11 mouse cellular contexts compared by ENCODE assay signal in genomic region chr11:54802621-54803020, GRCm38 (mm10).
"Had no signal": no experiment of that assay in that cellular context is flagged by ENCODE, and none has a peak within 500 bp of the region (broad histone marks: within the 10 kb centered on the region; RNA-seq: fewer than 3 reads in every experiment).

No protein-coding gene starts in this region.

- H3K36me3 ChIP-seq: kidney, embryonic 15.5 days; limb, embryonic 10.5 days; lung, embryonic 15.5 days; midbrain, embryonic 12.5 days had no signal

- H3K4me1 ChIP-seq: limb, embryonic 10.5 days; lung, embryonic 15.5 days; midbrain, embryonic 12.5 days had no signal

- H3K27me3 ChIP-seq: kidney, embryonic 15.5 days; lung, embryonic 15.5 days; midbrain, embryonic 12.5 days had no signal

- H3K27ac ChIP-seq: kidney, embryonic 15.5 days; limb, embryonic 10.5 days; lung, embryonic 15.5 days; midbrain, embryonic 12.5 days; stomach, postnatal 0 days had no signal

- H3K9me3 ChIP-seq: kidney, embryonic 15.5 days; lung, embryonic 15.5 days; midbrain, embryonic 12.5 days had no signal

- H3K4me2 ChIP-seq: kidney, embryonic 15.5 days; liver, embryonic 11.5 days; lung, embryonic 15.5 days; midbrain, embryonic 12.5 days had no signal

- H3K4me3 ChIP-seq: kidney, embryonic 15.5 days; limb, embryonic 10.5 days; lung, embryonic 15.5 days; midbrain, embryonic 12.5 days had no signal

- DNase-seq: kidney, postnatal 14 days; lung, postnatal 14 days; right cerebral cortex, postnatal 14 days; thymus, postnatal 25 days had no signal

- ATAC-seq: midbrain, embryonic 16.5 days had no signal

- H3K9ac ChIP-seq: kidney, embryonic 15.5 days; lung, embryonic 15.5 days; midbrain, embryonic 12.5 days had no signal
